Comparison of ENCODE assay signal across 7 mouse cellular contexts in genomic region chr7:81212261-81212681, GRCm38 (mm10). TPM values are rescaled to one million over a fixed set of nuclear protein-coding genes. Genes with fewer than 3 reads are reported as not detected.
DNase-seq lines count a peak whose midpoint lies in the region; ATAC-seq and TF ChIP-seq lines count a peak whose summit lies in the region.

No protein-coding gene starts in this region.

- TF ChIP-seq CTCF in thymus, adult 2 months (IDR thresholded peaks at IDR 0.05; ENCODE audit: borderline replicate concordance, control insufficient read depth, extremely low read depth, insufficient read depth, low read length, poor library complexity), result 0 out of 2 replicates have a peak, but pooled peaks have one; percentile 40

- ATAC-seq in heart, embryonic 11.5 days (replicated peaks; ENCODE audit: insufficient number of reproducible peaks, low FRiP score, low TSS enrichment), result peak; percentile 53
- ATAC-seq in lung, embryonic 15.5 days (ENCODE audit: borderline replicate concordance, extremely low read depth, low FRiP score, low TSS enrichment), result peak; percentile 63; the same call in 1 of the 2 replicates
- ATAC-seq in neural tube, embryonic 14.5 days (ENCODE audit: low read depth), result peak; percentile 61; the same call in 1 of the 2 replicates

- peak overlapping the region; percentile 75 for H3K4me2 ChIP-seq in heart, embryonic 11.5 days
- H3K4me2 ChIP-seq in lung, embryonic 15.5 days, result peak overlapping the region; percentile 72
- H3K4me2 ChIP-seq in neural tube, embryonic 14.5 days (ENCODE audit: low read depth, low read length), result peak overlapping the region; percentile 53

- H3K9me3 ChIP-seq in embryonic facial prominence, embryonic 10.5 days, result no peaks in the 10 kb centered on the region
- H3K9me3 ChIP-seq in heart, embryonic 11.5 days (replicated peaks; ENCODE audit: control insufficient read depth, low read length), result no peaks in the 10 kb centered on the region
- no peaks in the 10 kb centered on the region for H3K9me3 ChIP-seq in lung, embryonic 15.5 days
- no peaks in the 10 kb centered on the region for H3K9me3 ChIP-seq in neural tube, embryonic 14.5 days (ENCODE audit: control insufficient read depth, low read length)

- H3K4me1 ChIP-seq in embryonic facial prominence, embryonic 10.5 days, result peaks cover 42% of the 10 kb centered on the region
- peaks cover 13% of the 10 kb centered on the region; the same call in 1 of the 2 replicates for H3K4me1 ChIP-seq in heart, embryonic 11.5 days (ENCODE audit: control insufficient read depth, insufficient read depth, low read length)
- H3K4me1 ChIP-seq in lung, embryonic 15.5 days, result peaks cover 29% of the 10 kb centered on the region
- H3K4me1 ChIP-seq in neural tube, embryonic 14.5 days (ENCODE audit: control insufficient read depth, insufficient read depth, low read length), result no peaks in the 10 kb centered on the region
- peaks cover 11% of the 10 kb centered on the region for H3K4me1 ChIP-seq in thymus, adult 2 months (replicated peaks; ENCODE audit: control insufficient read depth, insufficient read depth, low read length)

- peaks cover 90% of the 10 kb centered on the region for H3K27me3 ChIP-seq in embryonic facial prominence, embryonic 10.5 days (replicated peaks; ENCODE audit: low read depth, poor library complexity, severe bottlenecking)
- peaks cover 25% of the 10 kb centered on the region for H3K27me3 ChIP-seq in heart, embryonic 11.5 days (ENCODE audit: control insufficient read depth, insufficient read depth, low read length)
- peaks cover 57% of the 10 kb centered on the region for H3K27me3 ChIP-seq in lung, embryonic 15.5 days
- peaks cover 36% of the 10 kb centered on the region for H3K27me3 ChIP-seq in neural tube, embryonic 14.5 days (ENCODE audit: control insufficient read depth, insufficient read depth, low read length)
- peaks cover 8% of the 10 kb centered on the region; the same call in 1 of the 2 replicates for H3K27me3 ChIP-seq in thymus, adult 2 months (ENCODE audit: control insufficient read depth, insufficient read depth, low read length)

- H3K27ac ChIP-seq in embryonic facial prominence, embryonic 10.5 days (replicated peaks), result peak overlapping the region; percentile 70
- peak overlapping the region; percentile 81 for H3K27ac ChIP-seq in heart, embryonic 11.5 days (ENCODE audit: low read depth, low read length)
- peak overlapping the region; percentile 76 for H3K27ac ChIP-seq in lung, embryonic 15.5 days
- H3K27ac ChIP-seq in neural tube, embryonic 14.5 days (ENCODE audit: low read depth, low read length), result no peak overlapping the region
- peak overlapping the region; percentile 0; the same call in 1 of the 2 replicates for H3K27ac ChIP-seq in thymus, adult 2 months (ENCODE audit: control insufficient read depth, insufficient read depth, low read length)

- H3K4me3 ChIP-seq in embryonic facial prominence, embryonic 10.5 days, result peak overlapping the region; percentile 56
- peak overlapping the region; percentile 64 for H3K4me3 ChIP-seq in heart, embryonic 11.5 days (ENCODE audit: low read depth, low read length)
- peak overlapping the region; percentile 57 for H3K4me3 ChIP-seq in lung, embryonic 15.5 days
- peak overlapping the region; percentile 40 for H3K4me3 ChIP-seq in neural tube, embryonic 14.5 days (ENCODE audit: low read depth, low read length)
- peak overlapping the region; percentile 50 for H3K4me3 ChIP-seq in thymus, adult 2 months (ENCODE audit: control insufficient read depth, insufficient read depth, low read length)

- DNase-seq in adrenal gland, adult 8-10 months, result peak; percentile 79
- DNase-seq in embryonic facial prominence, embryonic 10.5 days (ENCODE audit: low spot score), result peak; percentile 82
- DNase-seq in kidney, adult 8-10 months, result peak; percentile 79 to 83
- DNase-seq in thymus, adult 2 months, result peak; percentile 76

- no peaks in the 10 kb centered on the region for H3K36me3 ChIP-seq in embryonic facial prominence, embryonic 10.5 days (replicated peaks)
- H3K36me3 ChIP-seq in heart, embryonic 11.5 days (ENCODE audit: control insufficient read depth, insufficient read depth, low read length), result no peaks in the 10 kb centered on the region
- H3K36me3 ChIP-seq in lung, embryonic 15.5 days, result no peaks in the 10 kb centered on the region
- no peaks in the 10 kb centered on the region for H3K36me3 ChIP-seq in neural tube, embryonic 14.5 days (ENCODE audit: control insufficient read depth, insufficient read depth, low read length)
- H3K36me3 ChIP-seq in thymus, adult 2 months (ENCODE audit: control insufficient read depth, insufficient read depth, low read length), result no peaks in the 10 kb centered on the region

- H3K9ac ChIP-seq in heart, embryonic 11.5 days (ENCODE audit: low read depth, low read length), result peak overlapping the region; percentile 67
- H3K9ac ChIP-seq in lung, embryonic 15.5 days, result peak overlapping the region; percentile 33
- no peak overlapping the region; the same call in 1 of the 2 replicates for H3K9ac ChIP-seq in neural tube, embryonic 14.5 days (replicated peaks; ENCODE audit: low read depth, low read length)

- TF ChIP-seq POLR2A in thymus, adult 2 months (IDR thresholded peaks at IDR 0.05; ENCODE audit: control insufficient read depth, extremely low read depth, insufficient read depth, low read length, poor library complexity), result no peak

- under 1% methylated on average over 22 of the region's 22 CpGs for WGBS in embryonic facial prominence, embryonic 10.5 days
- under 1% methylated on average over 22 of the region's 22 CpGs for WGBS in heart, embryonic 11.5 days (ENCODE audit: insufficient replicate concordance)
- WGBS in lung, embryonic 15.5 days, result 0% methylated on average over 22 of the region's 22 CpGs
- WGBS in neural tube, embryonic 14.5 days, result under 1% methylated on average over 22 of the region's 22 CpGs
- WGBS in thymus, adult 2 months, result 0% methylated on average over 22 of the region's 22 CpGs

RNA-seq across cellular contexts. Expression of gene Pde8a, which starts 1.1 kb away (rescaled TPM):
- 10 to 100 TPM; 22.3 to 41.0 (median 31.7) TPM for total RNA-seq in adrenal gland, adult 8-10 months (2022)
- polyA plus RNA-seq in embryonic facial prominence, embryonic 10.5 days (2016; fragmentation: Nextera tagmentation; extraction: Ambion mirVana), result 2.2 and 2.4 TPM in 2 replicates
- polyA plus RNA-seq in heart, embryonic 11.5 days (2014; fragmentation: Nextera tagmentation; extraction: Ambion mirVana), result 2.7 and 3.5 TPM in 2 replicates
- 5.1 and 5.2 TPM in 2 replicates for polyA plus RNA-seq in lung, embryonic 15.5 days (2015; fragmentation: Nextera tagmentation; extraction: Ambion mirVana)
- polyA plus RNA-seq in neural tube, embryonic 14.5 days (2014; fragmentation: Nextera tagmentation; extraction: Ambion mirVana), result 1.8 and 3.3 TPM in 2 replicates
- polyA plus RNA-seq in thymus, adult 2 months (2012; rRNA removed), result 3.0 and 3.5 TPM in 2 replicates
